Mouse (Mus musculus) brain, embryonic 14.5 days (tissue): ENCODE results near the gene Pld1.

Experiments used
- CTCF ChIP-seq: fragments of 200-500 bp; IDR thresholded peaks from 2 replicates; pipeline ENCODE4 v1.5.1; 2012; ENCODE audit warnings: inconsistent platforms, mild to moderate bottlenecking, moderate library complexity, borderline replicate concordance; ENCODE audit not compliant: insufficient read depth, insufficient read length; ENCODE audit errors: extremely low read depth
- POLR2A ChIP-seq: fragments of 200-500 bp; IDR thresholded peaks from 2 replicates; pipeline ENCODE4 v1.6.1; 2012; ENCODE audit warnings: mild to moderate bottlenecking, inconsistent platforms, borderline replicate concordance; ENCODE audit not compliant: poor library complexity, insufficient read depth, insufficient read length, severe bottlenecking; ENCODE audit errors: extremely low read depth

DNA sequence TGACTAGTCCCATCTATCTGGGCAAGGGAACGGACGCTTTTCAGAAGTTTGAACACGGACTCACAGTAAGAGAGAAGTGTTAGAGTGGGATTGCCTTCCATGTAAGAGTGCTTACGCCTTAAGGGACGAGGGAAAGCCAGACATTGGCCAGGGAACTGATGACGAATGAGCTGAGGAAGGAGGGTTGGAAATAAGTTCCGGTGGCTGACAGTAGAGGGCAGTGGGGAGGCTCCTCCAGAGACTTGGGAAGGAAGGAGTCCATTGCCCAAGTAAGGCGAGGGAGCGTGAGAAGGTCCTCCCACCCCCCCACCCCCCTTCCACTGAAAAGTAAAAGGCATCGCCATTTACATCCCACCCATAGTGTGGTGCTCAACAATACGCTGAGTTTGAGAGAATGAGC is 69.2 kb downstream of the Pld1 start:
- peak; percentile 18; the same call in 1 of the 2 replicates for TF ChIP-seq CTCF
- TF ChIP-seq POLR2A: no peak
